Mouse (Mus musculus): Measurements from ENCODE around the gene Ssr2.
"Not testable (repeated sequence)": the region's sequence is repeated elsewhere in the genome, so short reads cannot be mapped to it uniquely, and the experiment has no call there.

Ssr2 gene

GRCm38 (mm10) chr3:88596547-88596946 lies 20.9 kb downstream of the Ssr2 start:
- not testable (repeated sequence) for DNase-seq (ENCODE audit: inconsistent ontology term)

GRCm38 (mm10) chr3:88602466-88602865 lies 26.8 kb downstream of the Ssr2 start:
- no peak for DNase-seq (ENCODE audit: inconsistent ontology term)

GRCm38 (mm10) chr3:88603714-88604161 lies 28.1 kb downstream of the Ssr2 start:
- peak; percentile 33 for DNase-seq (ENCODE audit: inconsistent ontology term)

GRCm38 (mm10) chr3:88604863-88605262 lies 29.2 kb downstream of the Ssr2 start:
- DNase-seq (ENCODE audit: inconsistent ontology term), result no peak

GRCm38 (mm10) chr3:88605666-88606065 lies 30.0 kb downstream of the Ssr2 start, which contains the start of gene Arhgef2:
Arhgef2 (plus strand) TSS chr3:88605966.
- not testable (repeated sequence) for DNase-seq (ENCODE audit: inconsistent ontology term)

GRCm38 (mm10) chr3:88607065-88607757 lies 31.5 kb downstream of the Ssr2 start:
- DNase-seq (ENCODE audit: inconsistent ontology term), result peak; percentile 88

GRCm38 (mm10) chr3:88607758-88608138 lies 32.1 kb downstream of the Ssr2 start:
- DNase-seq (ENCODE audit: inconsistent ontology term), result no peak

- DNase-seq (ENCODE audit: inconsistent ontology term), result no peak
Measured at GRCm38 (mm10) chr3:88609066-88609465, 33.4 kb downstream of the Ssr2 start.

GRCm38 (mm10) chr3:88614418-88614817 lies 38.7 kb downstream of the Ssr2 start:
- DNase-seq (ENCODE audit: inconsistent ontology term), result no peak

GRCm38 (mm10) chr3:88615117-88615516 lies 39.4 kb downstream of the Ssr2 start:
- DNase-seq (ENCODE audit: inconsistent ontology term), result no peak

- DNase-seq (ENCODE audit: inconsistent ontology term), result no peak
Measured at GRCm38 (mm10) chr3:88615902-88616391, 40.3 kb downstream of the Ssr2 start.

GRCm38 (mm10) chr3:88616951-88617500 lies 41.4 kb downstream of the Ssr2 start:
- DNase-seq (ENCODE audit: inconsistent ontology term), result no peak

GRCm38 (mm10) chr3:88618074-88618871 lies 42.6 kb downstream of the Ssr2 start:
- DNase-seq (ENCODE audit: inconsistent ontology term), result no peak

- DNase-seq (ENCODE audit: inconsistent ontology term), result peak; percentile 77
Measured at GRCm38 (mm10) chr3:88619113-88620097, 43.7 kb downstream of the Ssr2 start.

GRCm38 (mm10) chr3:88620146-88620991 lies 44.7 kb downstream of the Ssr2 start:
- no peak for DNase-seq (ENCODE audit: inconsistent ontology term)

- DNase-seq (ENCODE audit: inconsistent ontology term), result peak; percentile 78
Measured at GRCm38 (mm10) chr3:88620992-88621536, 45.4 kb downstream of the Ssr2 start.

GRCm38 (mm10) chr3:88621537-88622112 lies 45.9 kb downstream of the Ssr2 start:
- DNase-seq (ENCODE audit: inconsistent ontology term), result peak; percentile 75

GRCm38 (mm10) chr3:88622113-88622940 lies 46.7 kb downstream of the Ssr2 start:
- DNase-seq (ENCODE audit: inconsistent ontology term), result peak; percentile 58

- peak; percentile 79 for DNase-seq (ENCODE audit: inconsistent ontology term)
Measured at GRCm38 (mm10) chr3:88622941-88623345, 47.3 kb downstream of the Ssr2 start.
